Mouse (Mus musculus) cerebellum, adult 9-11 months (tissue): ENCODE measurements around the gene Dpy19l1.
A peak's percentile ranks its signal among the peaks of the same experiment; 100 is the strongest.

Experiments
- DNase-seq: peaks from one replicate; pipeline ENCODE4 v3.0.0; 2022

Gene Dpy19l1

DNA sequence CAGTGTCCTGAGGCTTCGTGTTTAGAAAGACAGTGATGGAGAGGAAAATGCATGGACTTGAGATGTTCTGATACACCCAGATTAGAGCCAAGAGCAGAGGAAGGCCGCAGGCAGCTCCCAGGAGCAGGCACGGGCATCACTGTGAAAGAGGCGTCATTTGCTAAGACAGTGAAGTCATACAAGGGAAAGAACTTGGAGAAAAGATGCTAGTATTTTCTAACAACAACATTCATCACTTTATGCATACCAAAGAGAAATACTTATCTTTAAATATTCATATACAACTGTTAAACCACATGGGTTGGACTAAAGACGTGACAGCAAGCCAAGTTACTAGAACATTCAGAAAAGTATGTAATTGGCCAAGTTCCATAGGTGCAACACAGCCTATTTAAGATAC is 35.8 kb downstream of the Dpy19l1 start:
- DNase-seq: no peak

DNA sequence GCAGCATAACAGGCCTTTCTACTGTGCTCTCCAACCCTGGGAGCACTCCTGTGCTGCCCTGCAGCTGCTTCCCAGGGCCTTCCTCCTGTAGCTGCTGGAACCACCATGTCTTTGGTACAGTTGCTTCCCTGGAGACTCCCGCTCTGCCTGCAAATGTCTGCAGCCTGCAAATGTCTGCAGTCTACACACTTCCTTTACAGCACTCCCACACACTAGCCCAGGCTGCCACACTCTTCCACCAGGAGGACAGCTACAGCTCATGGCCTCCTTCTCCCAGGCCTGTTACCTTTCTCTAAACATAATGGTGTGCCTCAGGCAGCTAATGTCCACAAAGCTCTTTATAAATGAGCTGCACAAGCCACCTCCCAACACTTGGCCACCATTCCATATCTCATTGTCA is 36.3 kb downstream of the Dpy19l1 start:
- no peak for DNase-seq

GRCm38 (mm10) chr9:24461379-24461961 is 41.5 kb downstream of the Dpy19l1 start:
- no peak for DNase-seq

DNA sequence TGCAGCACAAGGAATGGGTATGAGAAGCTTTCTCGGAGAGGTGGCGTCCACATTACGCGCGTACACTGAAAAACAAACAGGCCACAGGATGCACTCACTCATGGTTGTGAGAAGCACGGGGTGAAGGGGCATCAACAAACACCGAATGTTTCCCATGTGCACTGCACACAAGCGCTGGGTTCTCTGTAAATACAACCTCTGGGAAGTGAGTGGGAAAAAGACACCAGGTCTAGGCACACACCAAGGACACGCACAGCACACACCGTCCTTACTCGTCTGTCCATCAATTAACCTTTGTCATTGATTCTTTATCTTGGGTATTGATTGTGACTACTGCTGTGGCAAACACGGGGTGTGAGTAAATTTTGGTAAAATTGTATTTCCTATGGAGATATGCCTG is 49.1 kb downstream of the Dpy19l1 start:
- no peak for DNase-seq

GRCm38 (mm10) chr9:24450976-24451375 is 52.0 kb downstream of the Dpy19l1 start:
- no peak for DNase-seq

DNA sequence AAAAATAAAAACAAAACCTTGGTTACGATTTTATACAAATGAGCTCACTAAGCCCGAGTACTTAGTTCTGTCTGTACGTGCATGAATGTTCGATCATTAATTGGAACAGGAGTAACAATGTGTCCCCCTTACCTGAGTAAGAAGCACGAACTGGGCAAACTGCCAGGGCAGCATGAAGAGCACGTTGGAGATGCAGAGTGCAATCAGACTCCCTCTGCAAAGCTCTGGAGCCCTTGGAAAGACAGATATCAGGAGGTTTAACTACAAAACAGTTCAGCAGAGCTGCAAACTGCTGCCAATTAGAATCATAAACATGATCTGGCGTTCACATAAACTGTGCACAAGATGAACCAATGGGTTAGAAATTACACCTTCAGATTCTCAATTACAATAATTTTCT is 52.4 kb downstream of the Dpy19l1 start:
- DNase-seq: no peak

- DNase-seq: no peak
Measured at GRCm38 (mm10) chr9:24434901-24435300, 68.0 kb downstream of the Dpy19l1 start.

DNA sequence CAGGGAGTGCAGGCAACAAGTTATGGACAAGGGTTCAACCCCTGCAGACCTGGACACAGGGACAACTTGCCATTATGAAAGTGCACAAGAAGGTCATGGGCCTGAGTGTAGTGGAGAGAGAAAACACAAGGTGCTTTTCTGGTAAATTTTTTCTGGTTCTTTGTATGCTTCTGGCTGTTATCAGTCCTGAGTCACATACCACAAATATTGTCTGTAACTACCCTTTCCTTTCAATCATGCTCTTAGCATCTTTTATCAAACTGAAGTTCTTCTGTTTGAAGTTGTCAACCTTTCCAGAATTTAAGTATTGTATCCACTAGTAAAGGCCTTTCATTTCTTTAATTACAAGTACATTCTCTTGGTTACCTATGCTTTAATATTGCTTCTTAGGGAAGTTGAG is 73.2 kb downstream of the Dpy19l1 start:
- DNase-seq: no peak

GRCm38 (mm10) chr9:24425679-24426078 is 77.3 kb downstream of the Dpy19l1 start:
- no peak for DNase-seq

- DNase-seq: no peak
Measured at GRCm38 (mm10) chr9:24423241-24423640, 79.7 kb downstream of the Dpy19l1 start.

GRCm38 (mm10) chr9:24421888-24422287 is 81.1 kb downstream of the Dpy19l1 start:
- no peak for DNase-seq

DNA sequence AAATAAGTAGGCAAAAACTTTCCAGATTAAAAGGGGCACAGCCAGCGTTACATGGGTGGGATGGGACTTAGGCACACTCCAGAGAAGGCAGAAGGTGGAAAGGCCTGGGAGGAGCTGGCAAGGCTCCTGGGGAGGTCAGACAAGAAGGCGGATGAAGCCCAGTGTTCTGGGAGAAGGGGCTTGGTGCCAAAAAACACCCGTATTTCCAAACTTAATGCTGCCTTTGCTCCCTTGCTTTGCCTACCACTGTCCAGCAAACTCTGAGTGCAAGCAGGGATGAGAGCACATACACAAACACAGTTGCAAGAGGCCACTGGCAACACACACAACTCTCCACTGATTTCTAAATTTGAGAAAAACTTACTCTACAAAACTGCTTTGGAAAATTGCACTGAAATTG is 81.7 kb downstream of the Dpy19l1 start:
- no peak for DNase-seq

- DNase-seq: no peak
Measured at GRCm38 (mm10) chr9:24420144-24420543, 82.8 kb downstream of the Dpy19l1 start.

DNA sequence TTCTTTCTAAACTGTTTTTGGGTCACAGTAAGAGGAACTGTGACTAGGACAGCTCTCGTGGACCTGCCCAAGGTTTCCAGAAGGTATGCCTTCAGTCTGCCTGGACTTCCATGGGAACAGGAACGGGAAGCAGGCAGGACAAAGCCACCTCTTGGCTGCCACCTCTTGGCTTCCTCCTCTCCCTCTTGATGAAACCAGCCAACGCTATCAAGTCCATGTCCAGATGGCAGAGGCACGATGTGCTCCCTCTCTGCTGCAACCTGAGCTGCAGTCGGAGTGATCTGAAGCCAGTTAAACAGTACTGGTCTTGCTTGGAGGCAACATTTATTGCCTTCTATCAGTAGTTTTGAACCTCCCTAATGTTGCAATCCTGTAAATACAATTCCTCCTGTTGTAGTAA is 84.7 kb downstream of the Dpy19l1 start:
- DNase-seq: peak; percentile 39

GRCm38 (mm10) chr9:24411483-24411882 is 91.5 kb downstream of the Dpy19l1 start:
- DNase-seq: no peak

GRCm38 (mm10) chr9:24410439-24410838 is 92.5 kb downstream of the Dpy19l1 start:
- DNase-seq: no peak

GRCm38 (mm10) chr9:24407992-24408391 is 94.9 kb downstream of the Dpy19l1 start:
- DNase-seq: no peak

DNA sequence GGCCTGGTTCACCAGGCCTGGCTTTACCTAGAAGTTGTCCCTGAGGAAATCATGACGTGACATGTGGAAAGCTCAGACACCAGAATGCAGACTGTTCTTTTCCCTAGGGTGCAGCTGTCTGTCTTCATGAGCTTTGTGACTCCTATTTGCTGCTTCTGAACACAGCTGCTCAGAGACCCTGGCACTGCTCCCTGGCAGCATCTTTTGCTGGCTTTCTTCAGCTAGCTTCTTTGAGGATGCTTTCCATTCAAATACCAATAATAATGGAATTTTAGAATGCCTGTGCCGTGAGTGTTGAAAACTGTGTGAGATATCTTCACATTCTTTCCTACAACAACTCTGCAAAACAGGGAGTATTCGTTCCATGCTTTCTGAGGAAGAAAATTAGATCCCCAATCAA is 108.8 kb downstream of the Dpy19l1 start:
- DNase-seq: no peak

- DNase-seq: no peak
Measured at GRCm38 (mm10) chr9:24390807-24391370, 112.1 kb downstream of the Dpy19l1 start.

- DNase-seq: no peak
Measured at GRCm38 (mm10) chr9:24387230-24387629, 115.7 kb downstream of the Dpy19l1 start.

GRCm38 (mm10) chr9:24379321-24379720 is 123.6 kb downstream of the Dpy19l1 start:
- DNase-seq: peak; percentile 26

DNA sequence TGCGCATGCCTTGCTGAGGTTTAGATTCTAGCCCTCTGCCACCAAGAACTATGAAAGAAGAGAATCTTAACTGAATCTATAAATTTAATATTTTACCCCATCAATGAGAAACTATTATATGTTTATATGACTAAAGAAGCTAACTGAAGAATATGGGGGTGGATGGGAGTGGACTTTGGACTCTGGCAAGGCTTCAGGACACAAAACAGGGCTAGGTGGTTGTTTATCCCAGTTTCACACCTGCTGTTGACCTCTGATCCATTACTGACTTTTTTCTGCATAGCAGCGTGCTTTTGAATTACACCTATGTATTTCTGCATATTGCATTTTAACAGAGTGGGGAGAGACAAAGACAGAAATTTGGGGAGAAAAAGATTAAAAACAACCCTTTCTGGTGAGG is 124.1 kb downstream of the Dpy19l1 start:
- no peak for DNase-seq
